Mouse (Mus musculus) liver, embryonic 14.5 days (tissue): ENCODE measurements around the gene Celf2.

ENCODE experiments used
- CTCF ChIP-seq: IDR thresholded peaks from 2 replicates; pipeline ENCODE4 v1.5.1; 2016; ENCODE audit warnings: antibody characterized with exemption, low read depth, control low read depth
- EP300 ChIP-seq: IDR thresholded peaks from 2 replicates; pipeline ENCODE4 v1.6.1; 2016; ENCODE audit warnings: antibody characterized with exemption, low read depth

GRCm38 (mm10) chr2:6634899-6635298, 874.5 kb downstream of the Celf2 start:
- TF ChIP-seq EP300 (no peak), CTCF (no peak)
